Mouse (Mus musculus): Measurements from ENCODE around the gene Rph3al.

Gene Rph3al

DNA sequence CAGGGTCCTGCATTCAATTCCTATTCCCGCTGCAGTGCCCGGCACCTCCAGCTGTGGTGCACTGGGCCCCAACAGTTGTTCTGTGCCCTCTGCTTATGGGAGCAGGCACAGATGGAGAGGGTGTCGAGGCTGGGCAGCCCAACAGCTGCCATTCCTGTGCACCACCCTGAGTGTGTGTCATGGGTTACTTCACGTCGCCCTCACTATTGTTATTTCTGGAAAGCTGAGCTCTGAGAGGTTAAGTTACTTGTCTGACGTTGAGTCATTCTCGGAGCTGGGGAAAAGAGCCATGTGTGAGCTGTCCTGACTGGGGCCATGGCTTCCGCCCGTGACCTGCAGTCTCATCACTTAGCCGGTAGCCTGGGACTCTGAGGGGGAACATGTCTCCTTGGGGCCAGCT, 125.1 kb downstream of the Rph3al start:
- no peak for DNase-seq (ENCODE audit: low read depth, low spot score)

- no peak for DNase-seq (ENCODE audit: low read depth, low spot score)
Observed at GRCm38 (mm10) chr11:75811900-75812299, 126.3 kb downstream of the Rph3al start.

GRCm38 (mm10) chr11:75810526-75810925, 127.7 kb downstream of the Rph3al start:
- no peak for DNase-seq (ENCODE audit: low read depth, low spot score)

- DNase-seq (ENCODE audit: low read depth, low spot score) = no peak
Observed at GRCm38 (mm10) chr11:75807486-75807885, 130.7 kb downstream of the Rph3al start.

GRCm38 (mm10) chr11:75801771-75802550, 136.3 kb downstream of the Rph3al start:
- DNase-seq (ENCODE audit: low read depth, low spot score) = no peak

- DNase-seq (ENCODE audit: low read depth, low spot score) = no peak
Observed at GRCm38 (mm10) chr11:75801369-75801768, 136.9 kb downstream of the Rph3al start.

DNA sequence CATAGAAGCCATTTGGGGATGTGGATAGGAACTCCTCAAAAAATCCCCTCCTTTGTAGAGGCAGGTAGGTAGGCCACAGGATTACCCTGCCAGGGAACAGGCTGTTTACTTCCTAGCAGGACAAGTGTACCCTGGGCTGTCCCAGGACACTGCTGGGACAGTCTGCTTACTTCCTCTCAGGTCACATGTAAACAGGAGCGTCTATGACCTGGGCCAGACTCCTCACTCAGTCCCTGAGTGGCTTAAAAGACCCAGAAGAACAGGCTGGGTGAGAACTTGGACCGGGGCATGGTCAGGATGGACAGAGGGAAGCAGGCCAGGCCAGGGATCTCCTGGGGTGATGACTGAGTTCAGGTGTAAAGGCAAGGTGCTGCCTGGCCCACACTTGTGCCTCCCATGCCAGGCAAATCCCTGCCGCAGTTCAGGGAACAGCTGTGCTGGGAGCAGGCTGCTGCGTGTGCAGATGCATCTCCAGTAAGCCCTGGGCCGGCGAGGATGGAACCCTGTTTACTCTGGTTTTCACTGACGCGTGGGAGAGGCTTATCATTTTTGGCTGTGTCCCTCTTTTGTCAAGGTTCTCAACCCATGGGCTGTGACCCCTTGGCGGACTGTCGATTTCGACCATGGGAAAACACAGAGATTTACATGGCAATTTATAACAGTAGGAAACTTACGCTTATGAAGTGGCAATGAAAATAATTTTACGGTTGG, 141.5 kb downstream of the Rph3al start:
- no peak for DNase-seq (ENCODE audit: low read depth, low spot score)

- no peak for DNase-seq (ENCODE audit: low read depth, low spot score)
Observed at GRCm38 (mm10) chr11:75796029-75796445, 142.2 kb downstream of the Rph3al start, which contains the start of gene Doc2b. Gene Doc2b (minus strand): TSS chr11:75796049.

DNA sequence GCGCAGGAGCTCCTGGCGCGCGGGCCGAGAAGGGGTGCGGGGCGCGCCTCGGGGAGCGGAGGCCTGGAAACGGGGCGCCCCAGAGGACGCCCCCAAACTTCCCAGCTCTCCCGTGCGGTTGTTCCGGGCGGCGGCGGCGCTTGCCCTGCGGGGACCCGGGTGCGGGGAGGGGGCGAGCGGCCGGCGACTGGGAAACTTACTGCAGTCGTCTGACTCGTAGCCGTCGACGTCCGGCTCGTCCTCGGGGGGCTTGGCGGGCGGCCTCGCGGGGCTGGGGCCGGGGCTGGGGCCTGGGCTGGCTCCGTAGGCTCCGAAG, 142.9 kb downstream of the Rph3al start:
- DNase-seq (ENCODE audit: low read depth, low spot score) = no peak

DNA sequence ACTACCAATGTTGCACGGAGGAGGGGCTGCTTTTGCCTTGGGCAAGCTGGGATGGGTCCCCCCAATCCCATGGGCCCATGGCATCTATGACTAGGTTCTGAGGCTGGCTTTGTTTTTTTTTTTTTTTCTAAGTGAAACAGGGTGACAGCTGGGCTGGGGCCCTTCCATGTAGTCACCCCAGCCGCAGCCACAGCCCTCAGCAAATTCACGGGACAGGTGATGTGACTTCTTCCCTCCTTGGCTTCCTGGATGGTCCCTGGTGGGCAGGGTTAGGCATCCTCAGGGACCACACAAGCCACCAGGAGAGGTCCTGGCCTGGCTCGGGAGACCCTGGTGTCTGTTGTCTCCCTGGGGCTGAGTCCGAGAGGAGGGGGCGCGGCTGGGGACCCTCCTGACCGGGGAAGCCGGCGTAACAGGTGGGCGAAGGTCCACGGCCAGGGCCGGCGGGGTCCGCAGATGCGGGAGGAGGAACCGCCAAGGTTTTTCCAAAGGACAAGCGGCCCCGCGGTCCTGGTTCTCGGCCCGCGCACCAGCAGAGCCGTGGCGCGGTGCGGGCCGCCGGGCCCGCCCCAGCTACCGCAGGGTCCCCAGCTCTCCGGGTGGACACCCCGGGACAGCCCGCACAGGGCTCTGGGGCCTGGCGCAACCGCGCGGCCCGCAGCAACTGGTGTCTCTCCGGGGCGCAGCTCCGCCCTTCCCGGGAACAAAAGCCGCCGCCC, 143.5 kb downstream of the Rph3al start:
- no peak for DNase-seq (ENCODE audit: low read depth, low spot score)

- DNase-seq (ENCODE audit: low read depth, low spot score) = peak; percentile 71
Observed at GRCm38 (mm10) chr11:75793351-75793750, 144.9 kb downstream of the Rph3al start.

- DNase-seq (ENCODE audit: low read depth, low spot score) = no peak
Observed at GRCm38 (mm10) chr11:75792535-75792934, 145.7 kb downstream of the Rph3al start.

GRCm38 (mm10) chr11:75785897-75786296, 152.3 kb downstream of the Rph3al start:
- no peak for DNase-seq (ENCODE audit: low read depth, low spot score)

DNA sequence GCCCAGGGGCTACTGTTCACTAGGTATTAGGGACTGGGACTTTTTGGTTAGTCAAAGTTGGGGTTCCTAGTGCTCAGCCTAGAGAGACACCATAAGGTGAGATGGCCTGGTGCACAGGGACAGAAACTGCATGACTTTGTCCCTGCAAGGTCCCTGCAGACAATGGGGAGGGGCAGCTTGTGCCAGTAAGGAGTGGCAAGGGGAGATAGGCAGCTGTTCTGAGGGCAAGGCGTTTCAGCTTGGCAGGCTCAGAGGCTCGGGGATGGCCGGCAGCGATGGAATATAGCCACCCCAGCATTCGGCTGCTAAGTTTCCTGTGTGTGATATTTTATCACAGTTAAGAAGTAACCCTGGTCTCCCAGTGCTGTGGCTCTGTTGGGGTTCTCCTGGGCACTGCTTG, 154.4 kb downstream of the Rph3al start:
- no peak for DNase-seq (ENCODE audit: low read depth, low spot score)

DNA sequence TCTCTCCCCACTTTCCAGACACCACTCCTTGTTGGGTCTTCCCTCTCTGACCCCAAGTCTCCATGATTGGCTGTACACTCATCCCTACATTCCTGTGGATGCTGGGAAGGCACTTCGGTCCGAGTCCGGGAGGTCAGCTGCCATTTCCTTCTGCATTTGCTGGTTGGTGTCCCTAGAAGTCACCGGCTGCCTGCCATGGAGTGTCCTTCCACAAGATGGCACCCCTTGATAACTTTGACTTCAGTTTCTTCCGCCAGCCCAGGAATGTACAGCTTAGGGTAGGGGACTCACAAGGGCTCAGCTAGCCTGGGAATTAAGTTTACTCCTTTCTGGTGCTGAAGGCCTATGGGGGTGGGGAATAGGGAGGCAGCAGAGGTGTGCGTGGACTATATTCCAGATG, 156.3 kb downstream of the Rph3al start:
- DNase-seq (ENCODE audit: low read depth, low spot score) = peak; percentile 60
